Mouse (Mus musculus): ENCODE measurements around the gene Bmpr1b. TPM values are rescaled to one million over a fixed set of nuclear protein-coding genes. Genes with fewer than 3 reads are reported as not detected.

Bmpr1b gene
- polyA plus RNA-seq, 1 experiment from 2014 or later: 12.0 TPM

- WGBS: 86% methylated on average over 10 of the region's 10 CpGs
- H3K4me1 ChIP-seq: no peaks in the 10 kb centered on the region
- H3K4me2 ChIP-seq: no peak overlapping the region
- H3K4me3 ChIP-seq (replicated peaks): no peak overlapping the region
- peaks cover 3% of the 10 kb centered on the region; the same call in 1 of the 2 replicates for H3K36me3 ChIP-seq (replicated peaks)
- ATAC-seq (ENCODE audit: low FRiP score): no peak
- H3K27ac ChIP-seq: no peak overlapping the region
- H3K9me3 ChIP-seq: no peaks in the 10 kb centered on the region
- no peak overlapping the region for H3K9ac ChIP-seq
- no peaks in the 10 kb centered on the region for H3K27me3 ChIP-seq
Observed at GRCm38 (mm10) chr3:142104027-142104805, 65.0 kb downstream of the Bmpr1b start.

- H3K9ac ChIP-seq: no peak overlapping the region
- no peaks in the 10 kb centered on the region for H3K4me1 ChIP-seq
- no peak overlapping the region for H3K4me3 ChIP-seq (replicated peaks)
- H3K36me3 ChIP-seq (replicated peaks): peaks cover 3% of the 10 kb centered on the region; the same call in 1 of the 2 replicates
- no peak overlapping the region for H3K4me2 ChIP-seq
- no peaks in the 10 kb centered on the region for H3K27me3 ChIP-seq
- no peak overlapping the region for H3K27ac ChIP-seq
- ATAC-seq (ENCODE audit: low FRiP score): no peak
- WGBS: 88% methylated on average over 4 of the region's 4 CpGs
- H3K9me3 ChIP-seq: no peaks in the 10 kb centered on the region
Observed at GRCm38 (mm10) chr3:142103622-142104021, 65.6 kb downstream of the Bmpr1b start.

- Histone ChIP-seq H3K27me3 (no peaks in the 10 kb centered on the region), H3K27ac (no peak overlapping the region), H3K9ac (no peak overlapping the region), H3K4me3 (replicated peaks) (no peak overlapping the region), H3K9me3 (no peaks in the 10 kb centered on the region), H3K4me1 (no peaks in the 10 kb centered on the region), H3K4me2 (no peak overlapping the region), H3K36me3 (replicated peaks) (peaks cover 3% of the 10 kb centered on the region; the same call in 1 of the 2 replicates)
- 84% methylated on average over 2 of the region's 2 CpGs for WGBS
- ATAC-seq (ENCODE audit: low FRiP score): no peak
Observed at GRCm38 (mm10) chr3:142099151-142099550, 70.1 kb downstream of the Bmpr1b start.

- Histone ChIP-seq H3K27me3 (no peaks in the 10 kb centered on the region), H3K4me1 (no peaks in the 10 kb centered on the region), H3K36me3 (replicated peaks) (no peaks in the 10 kb centered on the region), H3K9me3 (no peaks in the 10 kb centered on the region), H3K4me3 (replicated peaks) (no peak overlapping the region), H3K9ac (no peak overlapping the region), H3K4me2 (no peak overlapping the region), H3K27ac (no peak overlapping the region)
- ATAC-seq (ENCODE audit: low FRiP score): no peak
- WGBS: 66% methylated on average over 4 of the region's 4 CpGs
Observed at GRCm38 (mm10) chr3:142094049-142094448, 75.2 kb downstream of the Bmpr1b start.

GRCm38 (mm10) chr3:142089684-142090083 is 79.5 kb downstream of the Bmpr1b start:
- no peaks in the 10 kb centered on the region for H3K4me1 ChIP-seq
- H3K27ac ChIP-seq: no peak overlapping the region
- WGBS: 93% methylated on average over 4 of the region's 4 CpGs
- no peak overlapping the region for H3K4me3 ChIP-seq (replicated peaks)
- no peaks in the 10 kb centered on the region for H3K36me3 ChIP-seq (replicated peaks)
- ATAC-seq (ENCODE audit: low FRiP score): no peak
- no peak overlapping the region for H3K4me2 ChIP-seq
- H3K9ac ChIP-seq: no peak overlapping the region
- H3K9me3 ChIP-seq: no peaks in the 10 kb centered on the region
- H3K27me3 ChIP-seq: no peaks in the 10 kb centered on the region

- Histone ChIP-seq H3K27ac (no peak overlapping the region), H3K27me3 (no peaks in the 10 kb centered on the region), H3K4me2 (no peak overlapping the region), H3K9me3 (no peaks in the 10 kb centered on the region), H3K4me1 (no peaks in the 10 kb centered on the region), H3K36me3 (replicated peaks) (no peaks in the 10 kb centered on the region), H3K4me3 (replicated peaks) (no peak overlapping the region), H3K9ac (no peak overlapping the region)
- no peak for ATAC-seq (ENCODE audit: low FRiP score)
- WGBS: 74% methylated on average over 3 of the region's 3 CpGs
Observed at GRCm38 (mm10) chr3:142085938-142086337, 83.3 kb downstream of the Bmpr1b start.

GRCm38 (mm10) chr3:142084091-142084490 is 85.1 kb downstream of the Bmpr1b start:
- Histone ChIP-seq H3K4me2 (no peak overlapping the region), H3K9me3 (no peaks in the 10 kb centered on the region), H3K36me3 (replicated peaks) (no peaks in the 10 kb centered on the region), H3K27ac (no peak overlapping the region), H3K4me3 (replicated peaks) (no peak overlapping the region), H3K9ac (no peak overlapping the region), H3K27me3 (no peaks in the 10 kb centered on the region), H3K4me1 (no peaks in the 10 kb centered on the region)
- no peak for ATAC-seq (ENCODE audit: low FRiP score)
- WGBS: 26% methylated on average over 1 of the region's 1 CpGs

GRCm38 (mm10) chr3:142077723-142078302 is 91.4 kb downstream of the Bmpr1b start:
- Histone ChIP-seq H3K27me3 (no peaks in the 10 kb centered on the region), H3K36me3 (replicated peaks) (no peaks in the 10 kb centered on the region), H3K4me2 (no peak overlapping the region), H3K9me3 (no peaks in the 10 kb centered on the region), H3K9ac (no peak overlapping the region), H3K4me1 (no peaks in the 10 kb centered on the region), H3K27ac (no peak overlapping the region), H3K4me3 (replicated peaks) (no peak overlapping the region)
- 85% methylated on average over 3 of the region's 3 CpGs for WGBS
- no peak for ATAC-seq (ENCODE audit: low FRiP score)

- H3K9ac ChIP-seq: no peak overlapping the region
- H3K27me3 ChIP-seq: no peaks in the 10 kb centered on the region
- H3K36me3 ChIP-seq (replicated peaks): no peaks in the 10 kb centered on the region
- H3K27ac ChIP-seq: no peak overlapping the region
- no peak for ATAC-seq (ENCODE audit: low FRiP score)
- H3K4me2 ChIP-seq: no peak overlapping the region
- H3K4me3 ChIP-seq (replicated peaks): no peak overlapping the region
- 91% methylated on average over 5 of the region's 5 CpGs for WGBS
- H3K9me3 ChIP-seq: no peaks in the 10 kb centered on the region
- H3K4me1 ChIP-seq: no peaks in the 10 kb centered on the region
Observed at GRCm38 (mm10) chr3:142071601-142072000, 97.6 kb downstream of the Bmpr1b start.

GRCm38 (mm10) chr3:142066792-142067346 is 102.4 kb downstream of the Bmpr1b start:
- 72% methylated on average over 1 of the region's 1 CpGs for WGBS

GRCm38 (mm10) chr3:142065111-142065510 is 104.1 kb downstream of the Bmpr1b start:
- Histone ChIP-seq H3K4me1 (peaks cover 12% of the 10 kb centered on the region), H3K9ac (no peak overlapping the region), H3K27ac (no peak overlapping the region), H3K4me2 (no peak overlapping the region), H3K9me3 (no peaks in the 10 kb centered on the region), H3K36me3 (replicated peaks) (no peaks in the 10 kb centered on the region), H3K4me3 (replicated peaks) (no peak overlapping the region), H3K27me3 (no peaks in the 10 kb centered on the region)
- WGBS: 74% methylated on average over 5 of the region's 5 CpGs
- ATAC-seq (ENCODE audit: low FRiP score): no peak

More at GRCm38 (mm10) chr3:142066792-142067346, 102.4 kb downstream of the Bmpr1b start:
- no peak overlapping the region for H3K27ac ChIP-seq
- no peaks in the 10 kb centered on the region for H3K36me3 ChIP-seq (replicated peaks)
- no peak overlapping the region for H3K4me3 ChIP-seq (replicated peaks)
- ATAC-seq (ENCODE audit: low FRiP score): no peak
- no peaks in the 10 kb centered on the region for H3K9me3 ChIP-seq
- no peak overlapping the region for H3K4me2 ChIP-seq
- H3K4me1 ChIP-seq: peaks cover 12% of the 10 kb centered on the region
- H3K27me3 ChIP-seq: no peaks in the 10 kb centered on the region
- no peak overlapping the region for H3K9ac ChIP-seq

GRCm38 (mm10) chr3:142063536-142064226 is 105.5 kb downstream of the Bmpr1b start:
- Histone ChIP-seq H3K27ac (peak overlapping the region; percentile 66), H3K36me3 (replicated peaks) (no peaks in the 10 kb centered on the region), H3K9ac (no peak overlapping the region), H3K4me2 (peak overlapping the region; percentile 10; the same call in 1 of the 2 replicates), H3K9me3 (no peaks in the 10 kb centered on the region), H3K4me1 (peaks cover 12% of the 10 kb centered on the region), H3K27me3 (no peaks in the 10 kb centered on the region), H3K4me3 (replicated peaks) (no peak overlapping the region)
- ATAC-seq (ENCODE audit: low FRiP score): peak; percentile 91
- 17% methylated on average over 12 of the region's 12 CpGs for WGBS

All from forebrain, embryonic 12.5 days (tissue).